Mouse (Mus musculus) embryo, embryonic 11.5 days (tissue): ENCODE results near the gene Ccdc170.
"Not testable (repeated sequence)": the region's sequence is repeated elsewhere in the genome, so short reads cannot be mapped to it uniquely, and the experiment has no call there.

Source experiments
- DNase-seq: peaks from one replicate; pipeline ENCODE4 v3.0.0-alpha.2; 2012; ENCODE audit warnings: low read depth, low spot score

The Ccdc170 gene

GRCm38 (mm10) chr10:4598916-4599315, 116.6 kb downstream of the Ccdc170 start:
- DNase-seq: no peak

DNA sequence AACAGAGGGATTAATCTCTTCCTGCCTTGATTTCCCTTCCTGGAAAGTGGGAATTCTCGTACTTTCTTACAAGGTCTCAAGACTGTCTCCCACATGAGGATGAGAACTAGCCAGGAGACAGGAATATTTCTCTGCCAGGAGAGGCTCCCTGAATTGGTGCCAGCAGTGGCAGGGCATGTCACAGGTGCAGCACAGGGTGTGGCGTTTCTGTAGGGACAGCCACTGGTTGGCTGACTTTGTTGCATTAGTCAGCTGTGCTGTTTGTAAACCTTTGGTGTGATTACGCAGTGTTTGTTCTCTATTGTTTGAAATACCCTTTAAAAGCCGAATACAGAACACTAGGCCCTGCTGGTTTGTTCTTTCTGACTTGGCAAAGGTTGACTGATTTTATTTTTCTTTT, 117.3 kb downstream of the Ccdc170 start:
- no peak for DNase-seq

DNA sequence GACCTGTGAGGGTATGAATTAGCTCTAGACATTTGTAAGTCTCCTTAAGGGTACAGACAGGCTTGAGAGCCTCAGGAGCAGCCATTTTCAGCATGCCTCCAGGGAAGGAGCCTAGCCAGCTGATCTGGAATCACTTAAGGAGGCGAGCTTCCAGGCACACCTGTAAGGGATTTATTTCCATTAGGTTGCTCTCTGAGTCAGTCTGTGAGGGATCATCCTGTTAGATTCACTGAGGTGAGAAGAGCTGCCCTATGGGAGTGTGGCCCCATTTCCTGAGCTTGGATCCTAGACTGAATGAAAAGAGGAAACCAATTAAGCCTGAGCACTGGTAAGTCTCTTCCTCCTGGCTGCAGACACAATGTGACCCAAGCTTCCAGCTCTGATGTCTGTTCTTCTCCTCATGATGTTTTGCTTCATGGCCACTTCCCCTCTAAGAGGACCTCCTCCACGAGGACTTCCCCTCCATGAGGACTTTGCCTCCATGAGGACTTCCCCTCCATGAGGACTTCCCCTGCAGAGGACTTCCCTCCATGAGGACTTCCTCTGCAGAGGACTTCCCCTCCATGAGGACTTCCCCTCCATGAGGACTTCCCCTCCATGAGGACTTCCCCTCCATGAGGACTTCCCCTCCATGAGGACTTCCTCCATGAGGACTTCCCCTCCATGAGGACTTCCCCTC, 118.6 kb downstream of the Ccdc170 start:
- no peak for DNase-seq

DNA sequence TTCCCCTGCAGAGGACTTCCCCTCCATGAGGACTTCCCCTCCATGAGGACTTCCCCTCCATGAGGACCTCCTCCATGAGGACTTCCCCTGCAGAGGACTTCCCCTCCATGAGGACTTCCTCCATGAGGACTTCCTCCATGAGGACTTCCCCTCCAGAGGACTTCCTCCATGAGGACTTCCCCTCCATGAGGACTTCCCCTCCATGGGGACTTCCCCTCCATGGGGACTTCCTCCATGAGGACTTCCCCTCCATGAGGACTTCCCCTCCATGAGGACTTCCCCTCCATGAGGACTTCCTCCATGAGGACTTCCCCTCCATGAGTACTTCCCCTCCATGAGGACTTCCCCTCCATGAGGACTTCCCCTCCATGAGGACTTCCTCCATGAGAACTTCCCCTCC, 119.3 kb downstream of the Ccdc170 start:
- DNase-seq: not testable (repeated sequence)

- no peak for DNase-seq
Observed at GRCm38 (mm10) chr10:4602466-4602865, 120.2 kb downstream of the Ccdc170 start.

DNA sequence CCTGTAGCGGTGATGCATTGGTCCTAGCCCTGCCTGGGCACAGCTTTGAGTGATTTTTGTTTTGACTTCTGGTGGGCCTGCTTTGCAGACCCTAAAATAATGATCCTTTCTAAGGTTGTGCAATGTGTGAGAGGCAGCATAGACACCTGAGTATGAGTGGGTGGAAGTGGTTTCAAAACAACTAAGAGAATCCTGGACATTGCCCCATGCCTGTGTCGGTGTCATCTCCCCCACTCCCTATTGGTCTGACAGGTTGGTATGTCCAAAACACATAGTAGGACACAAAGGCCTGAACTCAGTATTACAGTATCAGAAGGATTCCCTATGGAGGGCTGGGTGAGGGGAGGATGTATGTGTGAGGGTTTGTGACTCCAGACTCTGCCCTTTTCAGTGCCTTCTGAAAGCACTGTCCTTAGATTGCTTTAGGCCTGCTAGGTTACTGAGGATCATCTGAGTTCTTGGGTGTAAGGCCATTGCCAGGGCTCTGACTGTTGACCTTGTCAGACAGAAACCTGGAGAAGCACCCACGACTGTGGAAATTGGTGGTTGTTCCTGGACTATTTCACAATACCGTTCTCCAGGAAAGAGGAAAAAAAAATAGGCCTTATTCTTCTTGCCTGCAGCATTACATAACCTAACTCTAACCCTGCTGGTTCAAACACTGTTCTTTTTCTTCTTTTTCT, 122.4 kb downstream of the Ccdc170 start:
- DNase-seq: no peak

GRCm38 (mm10) chr10:4610234-4610633, 127.9 kb downstream of the Ccdc170 start:
- DNase-seq: no peak

DNA sequence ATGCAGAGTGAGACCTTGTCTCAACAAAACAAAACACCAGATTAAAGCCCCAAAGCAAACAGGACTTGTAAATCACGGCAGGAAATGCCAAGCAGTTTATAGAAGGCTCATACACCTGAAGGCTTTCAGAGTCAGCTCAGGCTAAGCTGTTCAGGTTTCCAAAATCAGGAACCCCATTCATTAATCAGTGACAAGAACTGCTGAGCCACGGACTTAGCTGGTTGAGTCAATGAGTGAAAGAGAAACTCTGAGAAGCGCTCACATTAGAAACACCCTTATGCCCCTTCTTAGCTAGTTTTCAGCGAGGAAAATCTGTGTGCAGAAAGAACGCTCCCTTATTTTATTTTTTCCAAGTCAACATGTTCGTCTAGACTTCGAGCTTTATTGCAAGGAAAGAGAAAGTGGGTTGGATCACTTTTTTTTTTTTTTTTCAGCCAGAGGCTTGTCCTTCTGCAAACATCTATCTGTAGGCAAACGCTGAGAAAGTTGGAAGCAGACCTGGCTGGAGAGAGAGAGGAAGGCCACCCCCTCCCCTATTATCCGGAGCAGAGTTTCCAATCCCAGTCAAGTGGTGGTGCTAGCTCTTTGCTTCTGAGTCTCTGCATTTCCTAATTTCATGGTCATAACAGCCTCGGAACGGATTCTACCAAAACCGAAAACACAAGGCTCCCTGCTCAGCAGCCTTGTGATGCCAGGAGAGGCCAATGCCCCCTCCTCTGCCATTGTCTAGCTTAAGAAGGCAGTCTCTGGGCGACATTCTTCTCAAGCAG, 129.3 kb downstream of the Ccdc170 start, which contains the start of gene Esr1:
Gene Esr1 (plus strand): TSS at position 208 of the 770 bp plus-strand sequence.
- DNase-seq: no peak
